Mouse (Mus musculus): Measurements from ENCODE around the gene Rundc1. TPM values are rescaled to one million over a fixed set of nuclear protein-coding genes. Genes with fewer than 3 reads are reported as not detected.
A peak's percentile ranks its signal among the peaks of the same experiment; 100 is the strongest.
"Not testable (repeated sequence)": the region's sequence is repeated elsewhere in the genome, so short reads cannot be mapped to it uniquely, and the experiment has no call there.

Gene Rundc1
- 4.3 and 4.4 TPM in 2 replicates for polyA plus RNA-seq (2015; fragmentation: Nextera tagmentation; extraction: Ambion mirVana)

DNA sequence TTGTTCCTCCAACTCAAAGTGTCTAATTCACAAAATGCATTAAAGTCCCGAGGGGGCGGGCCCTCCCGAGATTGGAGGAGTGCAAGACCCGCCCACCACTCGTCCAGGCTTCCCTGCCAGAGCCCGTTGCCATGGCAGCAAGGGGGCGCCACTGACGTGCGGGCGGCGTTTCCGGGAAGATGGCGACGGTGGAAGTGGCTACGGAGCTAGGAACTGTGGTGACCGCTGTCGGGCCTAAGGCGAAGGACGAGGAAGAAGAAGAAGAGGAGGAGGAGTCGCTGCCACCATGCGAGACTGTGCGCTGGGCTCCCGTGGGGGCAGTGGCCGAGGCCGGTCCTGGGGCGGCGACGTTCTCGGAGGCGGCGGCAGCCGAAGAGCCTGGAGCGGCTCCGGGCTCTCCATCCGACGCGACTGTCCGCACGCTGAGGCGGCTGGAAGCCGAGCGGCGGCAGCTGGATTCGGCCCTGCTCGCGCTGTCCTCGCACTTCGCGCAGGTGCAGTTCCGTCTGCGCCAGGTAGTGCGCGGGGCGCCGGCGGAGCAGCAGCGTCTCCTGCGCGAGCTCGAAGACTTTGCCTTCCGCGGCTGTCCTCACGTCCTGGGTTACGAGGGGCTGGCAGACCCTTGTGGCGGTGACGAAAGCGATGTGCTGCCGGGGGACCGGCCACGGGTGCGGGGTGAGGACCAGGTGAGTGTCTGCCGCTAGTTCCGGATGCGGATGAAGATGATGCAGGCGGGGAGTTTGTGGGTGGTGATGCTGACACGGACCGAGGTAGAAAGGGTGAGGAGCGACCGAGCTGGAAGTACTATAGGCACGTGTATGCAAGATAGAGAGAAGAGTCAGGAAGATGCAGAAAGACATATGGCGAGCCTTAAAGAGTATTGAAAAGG lies at the start of gene Rundc1, which contains the start of gene Ptges3l:
Gene Rundc1 (plus strand): TSS at position 161 of the 889 bp plus-strand sequence.
Gene Ptges3l (minus strand): TSS at position 409 of the 889 bp plus-strand sequence.
- peak; percentile 94 for ATAC-seq
- peak; percentile 99 for DNase-seq
- Histone ChIP-seq H3K36me3 (replicated peaks; ENCODE audit: insufficient read depth, low read length) (peaks cover 8% of the 10 kb centered on the region; the same call in 1 of the 2 replicates), H3K27me3 (ENCODE audit: insufficient read depth, low read length) (no peaks in the 10 kb centered on the region), H3K4me1 (ENCODE audit: insufficient read depth) (peaks cover 23% of the 10 kb centered on the region), H3K4me3 (ENCODE audit: low read depth, low read length) (peak within 1 kb of the TSS; percentile 80), H3K4me2 (ENCODE audit: low read depth, low read length) (peak within 1 kb of the TSS; percentile 93), H3K9ac (replicated peaks) (peak within 1 kb of the TSS; percentile 80), H3K9me3 (ENCODE audit: low read length) (no peaks in the 10 kb centered on the region), H3K27ac (ENCODE audit: low read depth) (peak within 1 kb of the TSS; percentile 75)
- TF ChIP-seq EP300 (IDR thresholded peaks at IDR 0.05; ENCODE audit: low read depth) (no peak), CTCF (IDR thresholded peaks at IDR 0.05; ENCODE audit: low read depth) (peak; percentile 69)
- WGBS (ENCODE audit: insufficient replicate concordance) = under 1% methylated on average over 71 of the region's 81 CpGs

DNA sequence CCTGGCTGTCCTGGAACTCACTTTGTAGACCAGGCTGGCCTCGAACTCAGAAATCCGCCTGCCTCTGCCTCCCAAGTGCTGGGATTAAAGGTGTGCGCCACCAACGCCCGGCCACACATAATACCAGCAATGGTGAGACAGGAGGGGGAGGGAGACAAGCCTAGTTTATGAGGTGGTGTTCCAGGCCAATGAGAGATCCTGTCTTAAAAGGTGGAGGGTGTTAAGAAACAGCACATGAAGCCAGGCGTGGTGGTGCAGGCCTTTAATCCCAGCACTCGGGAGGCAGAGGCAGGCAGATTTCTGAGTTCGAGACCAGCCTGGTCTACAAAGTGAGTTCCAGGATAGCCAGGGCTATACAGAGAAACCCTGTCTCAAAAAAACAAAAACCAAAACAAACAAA lies 46.7 kb upstream of the Rundc1 start:
- H3K36me3 ChIP-seq (replicated peaks; ENCODE audit: insufficient read depth, low read length); H3K9me3 ChIP-seq (ENCODE audit: low read length); H3K4me1 ChIP-seq (ENCODE audit: insufficient read depth); H3K27me3 ChIP-seq (ENCODE audit: insufficient read depth, low read length); H3K9ac ChIP-seq (replicated peaks); H3K27ac ChIP-seq (ENCODE audit: low read depth); H3K4me2 ChIP-seq (ENCODE audit: low read depth, low read length); H3K4me3 ChIP-seq (ENCODE audit: low read depth, low read length): not testable (repeated sequence)
- peak; percentile 51 for DNase-seq
- 84% methylated on average over 7 of the region's 8 CpGs for WGBS (ENCODE audit: insufficient replicate concordance)
- peak; percentile 28 for ATAC-seq

GRCm38 (mm10) chr11:101378926-101379325 lies 46.0 kb upstream of the Rundc1 start:
- DNase-seq (peak; percentile 68), ATAC-seq (peak; percentile 64)
- TF ChIP-seq CTCF (IDR thresholded peaks at IDR 0.05; ENCODE audit: low read depth) (no peak), EP300 (IDR thresholded peaks at IDR 0.05; ENCODE audit: low read depth) (peak; percentile 4; the same call in 1 of the 2 replicates)

GRCm38 (mm10) chr11:101381817-101382216 lies 43.1 kb upstream of the Rundc1 start:
- H3K4me3 ChIP-seq (ENCODE audit: low read depth, low read length) = no peak overlapping the region
- no peaks in the 10 kb centered on the region; the same call in 1 of the 2 replicates for H3K4me1 ChIP-seq (ENCODE audit: insufficient read depth)
- no peak for TF ChIP-seq EP300 (IDR thresholded peaks at IDR 0.05; ENCODE audit: low read depth)
- no peaks in the 10 kb centered on the region for H3K27me3 ChIP-seq (ENCODE audit: insufficient read depth, low read length)
- no peak overlapping the region for H3K9ac ChIP-seq (replicated peaks)
- no peaks in the 10 kb centered on the region for H3K36me3 ChIP-seq (replicated peaks; ENCODE audit: insufficient read depth, low read length)
- no peak overlapping the region for H3K27ac ChIP-seq (ENCODE audit: low read depth)
- no peak for ATAC-seq
- H3K9me3 ChIP-seq (ENCODE audit: low read length) = no peaks in the 10 kb centered on the region
- 39% methylated on average over 4 of the region's 4 CpGs for whole genome bisulfite sequencing (ENCODE audit: insufficient replicate concordance)
- DNase-seq = no peak
- no peak overlapping the region for H3K4me2 ChIP-seq (ENCODE audit: low read depth, low read length)

More at GRCm38 (mm10) chr11:101378926-101379325, 46.0 kb upstream of the Rundc1 start:
- Histone ChIP-seq H3K9ac (replicated peaks) (no peak overlapping the region), H3K27me3 (ENCODE audit: insufficient read depth, low read length) (no peaks in the 10 kb centered on the region), H3K9me3 (ENCODE audit: low read length) (no peaks in the 10 kb centered on the region), H3K36me3 (replicated peaks; ENCODE audit: insufficient read depth, low read length) (0 out of 2 replicates have a peak, but pooled peaks cover 5% of the 10 kb centered on the region), H3K27ac (ENCODE audit: low read depth) (peak overlapping the region; percentile 12; the same call in 1 of the 2 replicates), H3K4me1 (ENCODE audit: insufficient read depth) (no peaks in the 10 kb centered on the region; the same call in 1 of the 2 replicates), H3K4me3 (ENCODE audit: low read depth, low read length) (no peak overlapping the region), H3K4me2 (ENCODE audit: low read depth, low read length) (no peak overlapping the region)
- 49% methylated on average over 6 of the region's 6 CpGs for WGBS (ENCODE audit: insufficient replicate concordance)

DNA sequence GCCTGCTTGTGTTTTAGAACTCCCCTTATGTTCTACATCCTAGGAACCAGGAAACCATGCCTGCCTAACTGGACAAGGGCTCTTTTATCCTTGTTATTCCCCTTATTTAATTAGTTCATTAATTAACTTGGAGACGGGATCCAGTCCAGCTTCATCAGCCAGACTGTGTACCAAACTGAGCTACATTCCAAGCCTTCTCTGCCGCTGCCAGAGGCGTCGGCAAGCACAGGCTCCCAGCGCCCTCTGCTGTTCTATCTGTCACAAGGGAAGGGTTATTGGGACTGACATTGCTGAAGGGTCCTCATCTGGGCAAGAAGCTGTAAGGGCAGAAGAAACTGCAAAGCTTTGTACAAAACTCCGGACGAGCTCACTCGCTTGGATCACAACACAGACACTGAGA lies 29.8 kb upstream of the Rundc1 start:
- H3K4me3 ChIP-seq (ENCODE audit: low read depth, low read length) = no peak overlapping the region
- H3K27me3 ChIP-seq (ENCODE audit: insufficient read depth, low read length) = no peaks in the 10 kb centered on the region
- H3K36me3 ChIP-seq (replicated peaks; ENCODE audit: insufficient read depth, low read length) = no peaks in the 10 kb centered on the region
- 6% methylated on average over 8 of the region's 8 CpGs for WGBS (ENCODE audit: insufficient replicate concordance)
- peaks cover 3% of the 10 kb centered on the region; the same call in 1 of the 2 replicates for H3K4me1 ChIP-seq (ENCODE audit: insufficient read depth)
- no peak overlapping the region for H3K9ac ChIP-seq (replicated peaks)
- H3K4me2 ChIP-seq (ENCODE audit: low read depth, low read length) = no peak overlapping the region
- H3K27ac ChIP-seq (ENCODE audit: low read depth) = no peak overlapping the region
- DNase-seq = peak; percentile 77
- peak; percentile 38; the same call in 1 of the 2 replicates for ATAC-seq
- no peak for TF ChIP-seq EP300 (IDR thresholded peaks at IDR 0.05; ENCODE audit: low read depth)
- TF ChIP-seq CTCF (IDR thresholded peaks at IDR 0.05; ENCODE audit: low read depth) = peak; percentile 92
- H3K9me3 ChIP-seq (ENCODE audit: low read length) = no peaks in the 10 kb centered on the region

DNA sequence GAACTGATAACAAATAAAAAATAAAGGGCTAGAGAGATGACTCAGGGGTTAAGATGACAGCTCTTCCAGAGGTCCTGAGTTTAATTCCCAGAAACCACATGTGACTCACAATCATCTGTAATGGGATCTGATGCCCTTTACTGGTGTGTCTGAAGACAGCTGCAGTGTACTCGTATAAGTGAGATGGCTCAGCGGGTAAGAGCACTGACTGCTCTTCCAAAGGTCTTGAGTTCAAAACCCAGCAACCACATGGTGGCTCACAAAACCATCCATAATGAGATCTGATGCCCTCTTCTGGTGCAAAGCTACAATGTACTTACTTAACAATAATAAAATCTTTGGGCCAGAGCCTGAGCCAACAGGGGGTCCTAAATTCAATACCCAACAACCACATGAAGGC lies 9.6 kb upstream of the Rundc1 start:
- no peaks in the 10 kb centered on the region for H3K9me3 ChIP-seq (ENCODE audit: low read length)
- DNase-seq (no peak), ATAC-seq (no peak)
- peaks cover 7% of the 10 kb centered on the region for H3K4me1 ChIP-seq (ENCODE audit: insufficient read depth)
- H3K27ac ChIP-seq (ENCODE audit: low read depth) = no peak overlapping the region
- no peaks in the 10 kb centered on the region for H3K27me3 ChIP-seq (ENCODE audit: insufficient read depth, low read length)
- TF ChIP-seq CTCF (IDR thresholded peaks at IDR 0.05; ENCODE audit: low read depth) (no peak), EP300 (IDR thresholded peaks at IDR 0.05; ENCODE audit: low read depth) (no peak)
- H3K4me3 ChIP-seq (ENCODE audit: low read depth, low read length) = no peak overlapping the region
- H3K9ac ChIP-seq (replicated peaks) = no peak overlapping the region
- WGBS (ENCODE audit: insufficient replicate concordance) = 84% methylated on average over 2 of the region's 2 CpGs
- H3K4me2 ChIP-seq (ENCODE audit: low read depth, low read length) = no peak overlapping the region
- peaks cover 22% of the 10 kb centered on the region for H3K36me3 ChIP-seq (replicated peaks; ENCODE audit: insufficient read depth, low read length)
